Mouse (Mus musculus): Measurements from ENCODE around the gene Satb1.

Gene Satb1

DNA sequence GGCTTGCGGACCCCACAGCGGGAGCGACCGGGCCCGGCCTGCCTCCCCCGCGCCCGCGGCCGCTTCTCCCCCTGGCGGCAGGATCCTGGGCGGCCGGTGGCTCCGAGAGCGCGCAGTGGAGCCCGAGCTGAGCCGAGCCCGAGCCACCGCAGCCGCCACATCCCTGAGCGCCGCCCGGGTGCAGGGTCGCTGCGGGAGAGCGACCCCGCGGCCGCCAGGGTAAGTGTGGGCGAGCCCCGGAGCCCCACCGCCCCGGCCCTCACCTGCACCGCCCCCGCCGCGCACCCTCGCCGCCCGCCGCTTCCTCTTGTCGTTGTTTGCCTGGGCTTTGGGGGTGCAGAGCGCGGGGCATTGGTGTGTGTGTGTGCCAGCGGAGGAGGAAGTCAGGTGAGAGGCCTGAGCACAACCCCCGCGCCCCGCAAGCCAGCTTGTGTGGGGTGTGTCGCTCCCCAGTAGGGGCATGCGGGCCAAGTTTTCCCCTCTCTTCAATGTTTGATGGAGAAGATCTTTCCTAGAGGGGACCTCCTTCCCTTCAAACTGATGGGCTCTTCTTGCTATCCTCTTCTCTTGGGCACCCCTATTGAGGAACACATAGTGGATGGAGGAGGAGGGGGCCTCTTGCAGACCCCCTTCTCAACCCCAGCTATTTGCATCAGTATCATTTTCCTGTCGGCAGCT, at the start of gene Satb1:
Gene Satb1 (minus strand): TSS at position 391 of the 678 bp plus-strand sequence.
- peak; percentile 28 for DNase-seq

DNA sequence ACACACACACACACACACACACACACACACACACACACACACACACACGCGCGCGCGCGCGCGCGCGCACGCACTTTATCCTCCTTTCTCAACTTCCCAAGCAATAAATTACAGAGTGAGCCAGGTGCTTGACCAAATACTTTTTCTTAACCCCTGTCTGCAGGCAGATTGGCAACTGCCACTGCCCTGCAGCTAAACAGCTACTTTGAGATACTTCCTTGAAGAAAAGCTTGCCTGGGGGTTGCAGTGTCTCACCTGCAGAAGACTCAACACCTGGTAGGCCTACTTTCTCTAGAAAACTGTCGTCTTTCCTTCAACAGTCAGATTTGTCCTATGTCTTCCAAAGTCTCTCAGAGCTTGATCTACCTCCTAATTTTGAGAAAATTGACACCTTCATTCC, 49.5 kb upstream of the Satb1 start:
- DNase-seq, result no peak

DNA sequence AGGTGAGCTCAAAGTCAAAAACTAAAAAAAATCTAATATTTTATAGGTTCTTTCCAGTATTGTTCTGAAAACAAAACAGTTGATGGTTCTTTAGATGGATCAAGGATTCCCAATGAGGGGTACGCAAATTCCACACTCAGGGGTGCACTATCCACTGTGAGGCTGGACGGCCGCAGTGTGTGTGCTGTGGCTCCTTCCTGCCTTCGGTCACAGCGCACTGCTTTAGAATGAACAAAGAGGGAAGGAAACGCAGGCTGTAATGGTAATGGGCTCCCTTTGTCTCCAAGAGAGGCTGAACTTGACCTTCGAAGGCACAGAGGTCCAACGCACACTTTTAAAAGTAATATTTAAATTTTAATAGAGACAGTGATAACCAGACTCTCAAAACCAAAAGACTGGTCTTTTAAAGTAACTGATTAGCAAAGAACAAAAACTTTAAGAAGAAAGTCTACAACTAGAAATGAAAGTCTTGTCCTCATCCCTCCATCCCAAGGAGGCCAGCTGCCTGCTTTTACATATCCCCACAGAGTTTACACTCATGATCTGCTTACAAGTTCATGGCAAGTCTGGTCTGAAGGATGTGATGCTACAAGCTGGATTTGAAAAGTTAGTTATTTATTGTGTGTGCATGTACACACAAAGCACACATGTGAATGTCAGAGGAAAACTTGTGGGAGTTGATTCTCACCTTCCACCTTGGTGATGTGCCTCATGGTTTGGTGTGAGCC, 48.0 kb upstream of the Satb1 start:
- DNase-seq, result no peak

GRCm38 (mm10) chr17:51880221-51880620, 47.1 kb upstream of the Satb1 start:
- no peak for DNase-seq

DNA sequence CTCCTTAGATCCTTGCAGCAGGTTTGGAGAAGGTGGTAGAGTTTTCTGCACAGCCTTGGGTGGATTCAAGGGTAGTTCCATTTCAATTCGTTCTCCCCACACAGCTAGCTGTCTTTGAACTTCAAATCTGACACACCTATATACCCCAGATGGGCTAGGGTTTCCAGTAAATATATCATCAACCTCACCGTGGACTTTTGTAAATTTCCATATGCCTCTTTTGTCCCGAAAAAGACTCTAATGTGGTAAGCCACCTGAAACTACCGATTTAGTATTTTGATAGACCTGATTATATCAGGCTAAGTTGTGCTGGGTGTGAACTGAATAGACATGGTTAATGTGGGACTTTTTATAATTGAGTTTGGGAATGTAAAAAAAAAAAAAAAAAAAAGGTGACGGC, 46.6 kb upstream of the Satb1 start:
- no peak for DNase-seq

GRCm38 (mm10) chr17:51879171-51879570, 46.1 kb upstream of the Satb1 start:
- no peak for DNase-seq

DNA sequence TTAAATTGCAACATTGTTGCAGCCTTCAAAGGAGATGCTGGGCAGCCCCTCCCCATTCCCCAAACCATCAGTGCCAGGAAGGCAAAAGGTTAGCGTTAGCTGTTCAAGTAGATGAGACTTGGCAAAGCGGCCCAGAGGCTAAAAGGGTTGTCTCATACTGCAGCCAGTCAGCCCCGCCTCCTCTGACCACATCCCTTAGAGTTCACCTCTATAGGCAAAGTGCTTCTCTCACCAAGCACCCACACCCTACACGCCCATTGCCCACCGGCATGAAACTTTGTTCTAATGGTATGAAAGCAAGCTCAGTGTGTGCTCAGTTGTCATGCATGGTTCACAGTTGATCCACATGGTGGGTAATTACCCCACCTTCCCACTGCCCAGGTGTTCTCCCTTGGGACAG, 43.4 kb upstream of the Satb1 start:
- DNase-seq, result no peak

GRCm38 (mm10) chr17:51857616-51858015, 24.5 kb upstream of the Satb1 start:
- no peak for DNase-seq

GRCm38 (mm10) chr17:51856332-51856731, 23.2 kb upstream of the Satb1 start:
- no peak for DNase-seq

GRCm38 (mm10) chr17:51855261-51855660, 22.2 kb upstream of the Satb1 start:
- DNase-seq, result no peak

DNA sequence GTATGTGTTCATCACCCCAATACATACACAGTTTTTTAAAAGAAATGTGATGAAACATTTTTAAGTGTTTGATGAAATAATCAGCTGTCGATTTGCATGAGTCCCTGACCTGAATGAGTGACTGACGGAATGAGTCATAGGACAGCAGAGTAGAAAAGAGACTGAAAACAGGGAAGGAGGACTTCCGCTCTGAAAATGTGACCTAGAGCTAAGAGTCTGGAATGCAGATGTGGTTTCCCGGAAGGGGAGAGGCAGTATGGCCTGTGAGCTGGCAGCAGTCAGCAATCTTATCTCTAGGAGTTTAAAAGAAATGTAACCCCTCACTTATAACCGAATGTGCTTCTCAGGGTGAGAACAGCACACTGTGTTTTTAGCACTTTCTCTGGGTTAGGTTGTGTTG, 20.9 kb upstream of the Satb1 start:
- DNase-seq, result no peak

DNA sequence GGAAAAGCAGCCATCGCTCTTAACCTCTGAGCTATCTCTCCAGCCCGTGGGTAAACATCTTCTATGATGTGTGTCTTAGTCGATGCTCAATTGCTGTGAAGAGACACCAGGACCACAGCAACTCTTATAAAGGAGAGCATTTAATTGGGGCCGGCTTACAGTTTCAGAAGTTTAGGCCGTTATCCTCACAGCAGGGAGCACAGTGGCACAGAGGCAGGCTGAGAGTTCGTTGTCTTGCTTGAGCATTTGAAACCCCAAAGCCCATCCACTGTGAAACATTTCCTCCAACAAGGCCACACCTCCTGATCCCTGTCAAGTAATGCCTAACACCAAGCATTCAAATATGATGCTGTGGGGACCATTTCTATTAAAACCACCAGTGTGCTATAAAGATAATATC, 7.5 kb upstream of the Satb1 start:
- DNase-seq, result no peak

DNA sequence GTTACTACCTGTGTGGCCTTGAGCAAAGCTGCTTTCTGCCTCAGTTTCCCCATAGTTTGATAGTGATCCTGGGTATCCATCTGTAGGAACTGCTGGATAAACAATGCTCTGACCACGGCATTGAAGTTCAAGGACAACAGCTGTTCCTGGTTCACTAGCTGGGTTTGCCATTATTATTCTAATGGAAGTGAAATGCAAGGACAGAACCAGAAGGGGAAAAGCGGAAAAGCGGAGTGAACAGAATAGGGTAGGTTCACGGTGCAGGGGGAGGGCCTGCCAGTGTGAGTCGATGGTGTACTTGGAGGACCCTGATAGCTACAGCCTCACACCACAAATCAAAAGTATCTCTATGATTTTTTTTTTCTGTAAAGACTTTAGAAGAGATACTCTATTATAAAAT, 6.4 kb upstream of the Satb1 start:
- DNase-seq, result no peak

DNA sequence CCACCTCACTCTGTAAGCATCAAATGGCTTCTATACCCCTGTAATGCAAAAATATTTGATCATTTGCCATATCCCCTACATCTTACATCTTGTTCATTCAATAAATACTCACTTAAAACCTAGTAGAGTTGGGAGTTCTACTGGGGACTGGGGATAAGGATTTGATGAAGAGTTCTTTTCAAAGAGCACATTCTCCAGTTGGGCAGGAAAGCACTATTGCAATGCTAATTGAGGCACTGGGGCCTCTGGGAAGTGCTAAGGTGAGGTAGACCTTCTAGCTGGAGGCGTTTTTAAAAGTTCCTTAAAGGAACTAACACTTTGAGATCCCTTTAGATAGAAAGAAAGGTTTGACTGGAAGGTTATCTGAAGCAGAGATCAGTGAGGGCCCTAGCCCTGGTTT, 3.8 kb upstream of the Satb1 start:
- no peak for DNase-seq

- DNase-seq, result no peak
These were observed 3.2 kb upstream of the Satb1 start for GRCm38 (mm10) chr17:51836243-51836642.

- DNase-seq, result no peak
These were observed 680 bp upstream of the Satb1 start for GRCm38 (mm10) chr17:51833578-51834361.

- no peak for DNase-seq
These were observed 642 bp downstream of the Satb1 start for GRCm38 (mm10) chr17:51832421-51832875.

GRCm38 (mm10) chr17:51831702-51832420, 1.2 kb downstream of the Satb1 start:
- peak; percentile 16 for DNase-seq

DNA sequence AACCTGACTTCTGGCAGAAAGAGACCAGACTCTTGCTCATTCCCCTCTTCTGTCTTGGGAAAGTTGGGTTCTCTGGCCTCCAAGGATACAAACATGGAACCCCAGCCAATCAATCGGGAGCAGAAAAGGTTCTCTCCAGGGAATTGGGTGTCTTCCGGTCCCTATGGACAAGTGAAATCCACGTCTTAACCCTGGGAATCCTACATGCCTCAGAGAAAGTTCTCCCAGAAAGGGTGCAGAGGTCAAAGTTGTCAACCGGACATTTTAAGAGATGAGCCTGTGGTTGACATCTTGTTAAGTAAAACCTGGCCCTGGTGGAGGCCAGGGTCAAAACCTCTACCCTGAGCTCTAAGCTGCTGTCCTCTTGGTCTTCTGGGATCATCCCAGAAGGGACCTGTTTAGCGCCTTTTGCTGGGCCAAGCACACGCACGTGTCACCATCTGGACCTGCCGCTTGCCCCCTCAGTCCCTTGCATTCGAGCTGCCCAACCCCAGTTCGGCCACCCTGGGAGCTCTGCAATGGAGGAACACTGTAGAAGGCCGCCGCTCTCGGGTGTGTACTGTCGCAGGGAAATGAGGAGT, 1.9 kb downstream of the Satb1 start:
- DNase-seq, result no peak

- no peak for DNase-seq
These were observed 3.7 kb downstream of the Satb1 start for GRCm38 (mm10) chr17:51829436-51829835.

- no peak for DNase-seq
These were observed 5.1 kb downstream of the Satb1 start for GRCm38 (mm10) chr17:51827922-51828410.

- DNase-seq, result no peak
These were observed 6.6 kb downstream of the Satb1 start for GRCm38 (mm10) chr17:51826461-51826860.

- DNase-seq, result no peak
These were observed 18.8 kb downstream of the Satb1 start for GRCm38 (mm10) chr17:51814301-51814700.
